Mouse (Mus musculus) gastrocnemius, adult 2 months (tissue): ENCODE measurements at regions not wholly inside any gene's neighbourhood (a gene's known extent, or its start where the extent isn't known, plus 50 kb on each side); places are given as distances from the start of the nearest gene placed in this dataset.

Source experiments
- DNase-seq: peaks from one replicate; pipeline ENCODE4 v3.0.0; 2022
- H3K27ac ChIP-seq: fragments of 200-600 bp; 2 replicates; pipeline ENCODE4 v1.8.1; 2022; ENCODE audit warnings: mild to moderate bottlenecking
- H3K4me3 ChIP-seq: fragments of 200-600 bp; 2 replicates; pipeline ENCODE4 v1.8.1; 2022; ENCODE audit warnings: mild to moderate bottlenecking, moderate library complexity
- CTCF ChIP-seq: fragments of 200-600 bp; IDR thresholded peaks from 2 replicates; pipeline ENCODE4 v1.8.1; 2022; ENCODE audit warnings: antibody characterized with exemption, mild to moderate bottlenecking, moderate library complexity
- intact Hi-C: fragments of 180-260 bp; cut with DNase I; formaldehyde crosslinking; loops from one replicate; pipeline ENCODE4 v1.15.1; 2025

GRCm38 (mm10) chr9:12876496-12876895 lies 369.1 kb downstream of the Jrkl start:
- intact Hi-C loops: no loop called here
- DNase-seq: no peak
- Histone ChIP-seq H3K27ac (no peak overlapping the region), H3K4me3 (no peak overlapping the region)
- TF ChIP-seq CTCF: peak; percentile 5; the same call in 1 of the 2 replicates

- no peak for DNase-seq
- TF ChIP-seq CTCF: no peak
- H3K27ac ChIP-seq: no peak overlapping the region
- intact Hi-C loops: no loop called here
- H3K4me3 ChIP-seq: no peak overlapping the region
Observed at GRCm38 (mm10) chr9:12870941-12871340, 374.7 kb downstream of the Jrkl start.
